Mouse (Mus musculus) stomach, embryonic 16.5 days (tissue): ENCODE data around the gene Gpr1. TPM values are rescaled to one million over a fixed set of nuclear protein-coding genes. Genes with fewer than 3 reads are reported as not detected.
A peak's percentile ranks its signal among the peaks of the same experiment; 100 is the strongest.

ENCODE experiments used
- ATAC-seq: fragments of 200-750 bp; cut with Nextera tagmentation; 2 replicates; pipeline ENCODE4 v1.8.0; 2017; ENCODE audit warnings: moderate number of reproducible peaks, moderate TSS enrichment; ENCODE audit not compliant: insufficient read depth, low FRiP score
- H3K27ac ChIP-seq: fragments of 300-500 bp; sonication (generic); 2 replicates; pipeline ENCODE4 v1.5.1; 2014; ENCODE audit warnings: low read length
- H3K27me3 ChIP-seq: fragments of 300-500 bp; sonication (generic); 2 replicates; pipeline ENCODE4 v1.6.1; 2014; ENCODE audit warnings: low read length, control low read depth, mixed read lengths; ENCODE audit not compliant: control insufficient read depth, insufficient read depth
- H3K36me3 ChIP-seq: fragments of 300-500 bp; sonication (generic); 2 replicates; pipeline ENCODE4 v1.6.1; 2014; ENCODE audit warnings: low read length; ENCODE audit not compliant: control insufficient read depth, insufficient read depth
- H3K4me1 ChIP-seq: fragments of 300-500 bp; sonication (generic); 2 replicates; pipeline ENCODE4 v1.6.1; 2014; ENCODE audit warnings: low read length, control low read depth, mixed read lengths; ENCODE audit not compliant: control insufficient read depth, insufficient read depth
- H3K4me2 ChIP-seq: fragments of 300-500 bp; sonication (generic); 2 replicates; pipeline ENCODE4 v1.6.1; 2014; ENCODE audit warnings: low read depth, low read length, mixed read lengths
- H3K4me3 ChIP-seq: fragments of 300-500 bp; sonication (generic); replicated peaks from 2 replicates; pipeline ENCODE4 v1.5.1; 2014; ENCODE audit warnings: mild to moderate bottlenecking, low read length
- H3K9ac ChIP-seq: fragments of 300-500 bp; sonication (generic); 2 replicates; pipeline ENCODE4 v1.6.1; 2014; ENCODE audit warnings: low read length
- H3K9me3 ChIP-seq: fragments of 300-500 bp; sonication (generic); replicated peaks from 2 replicates; pipeline ENCODE4 v1.6.1; 2016; ENCODE audit warnings: low read length, control low read depth; ENCODE audit not compliant: control insufficient read depth
- WGBS: fragments of 180-500 bp; shearing (Covaris S2); extraction: QIAGEN DNeasy Blood & Tissue Kit; methylation state at CpG from one replicate; pipeline ENCODE4 v1.1.7; 2014; 5-methylcytosine and 5-hydroxymethylcytosine counted together
- polyA plus RNA-seq: library from polyadenylated mRNA; unstranded; fragments of >200 nt; fragmentation: Nextera tagmentation; extraction: Ambion mirVana; gene quantifications from 2 replicates; pipeline ENCODE4 v1.2.1, GENCODE M21; 2015

The Gpr1 gene
- polyA plus RNA-seq, 1 experiment from 2014 or later: 0.26 TPM

GRCm38 (mm10) chr1:63237371-63237770 is 23.0 kb upstream of the Gpr1 start:
- Histone ChIP-seq H3K9ac (no peak overlapping the region), H3K4me2 (no peak overlapping the region), H3K36me3 (no peaks in the 10 kb centered on the region), H3K27me3 (no peaks in the 10 kb centered on the region), H3K4me1 (no peaks in the 10 kb centered on the region), H3K9me3 (no peaks in the 10 kb centered on the region), H3K4me3 (no peak overlapping the region), H3K27ac (no peak overlapping the region)
- 25% methylated on average over 5 of the region's 5 CpGs for WGBS
- ATAC-seq: no peak

GRCm38 (mm10) chr1:63227241-63227640 is 12.9 kb upstream of the Gpr1 start:
- no peaks in the 10 kb centered on the region for H3K9me3 ChIP-seq
- H3K27ac ChIP-seq: no peak overlapping the region
- H3K36me3 ChIP-seq: no peaks in the 10 kb centered on the region
- H3K27me3 ChIP-seq: no peaks in the 10 kb centered on the region
- H3K4me2 ChIP-seq: no peak overlapping the region
- WGBS: 75% methylated on average over 5 of the region's 5 CpGs
- H3K4me1 ChIP-seq: no peaks in the 10 kb centered on the region
- H3K4me3 ChIP-seq: no peak overlapping the region
- H3K9ac ChIP-seq: no peak overlapping the region
- ATAC-seq: no peak

GRCm38 (mm10) chr1:63225890-63226289 is 11.5 kb upstream of the Gpr1 start:
- Histone ChIP-seq H3K4me3 (no peak overlapping the region), H3K27me3 (no peaks in the 10 kb centered on the region), H3K36me3 (no peaks in the 10 kb centered on the region), H3K4me1 (no peaks in the 10 kb centered on the region), H3K9me3 (no peaks in the 10 kb centered on the region), H3K27ac (no peak overlapping the region), H3K9ac (no peak overlapping the region), H3K4me2 (no peak overlapping the region)
- ATAC-seq: no peak
- 18% methylated on average over 7 of the region's 7 CpGs for WGBS

- H3K9ac ChIP-seq: no peak overlapping the region
- no peaks in the 10 kb centered on the region for H3K36me3 ChIP-seq
- no peaks in the 10 kb centered on the region for H3K4me1 ChIP-seq
- H3K4me3 ChIP-seq: no peak overlapping the region
- ATAC-seq: no peak
- H3K27ac ChIP-seq: no peak overlapping the region
- H3K27me3 ChIP-seq: no peaks in the 10 kb centered on the region
- 61% methylated on average over 4 of the region's 4 CpGs for WGBS
- no peak overlapping the region for H3K4me2 ChIP-seq
- no peaks in the 10 kb centered on the region for H3K9me3 ChIP-seq
Measured at GRCm38 (mm10) chr1:63225009-63225408, 10.7 kb upstream of the Gpr1 start.

- H3K27me3 ChIP-seq: no peaks in the 10 kb centered on the region
- no peaks in the 10 kb centered on the region for H3K4me1 ChIP-seq
- no peaks in the 10 kb centered on the region for H3K9me3 ChIP-seq
- H3K36me3 ChIP-seq: no peaks in the 10 kb centered on the region
- WGBS: 93% methylated on average over 4 of the region's 4 CpGs
- H3K4me2 ChIP-seq: no peak overlapping the region
- no peak overlapping the region for H3K27ac ChIP-seq
- no peak overlapping the region for H3K4me3 ChIP-seq
- ATAC-seq: no peak
- no peak overlapping the region for H3K9ac ChIP-seq
Measured at GRCm38 (mm10) chr1:63219277-63219676, 4.9 kb upstream of the Gpr1 start.

- Histone ChIP-seq H3K9ac (no peak overlapping the region), H3K4me2 (no peak overlapping the region), H3K9me3 (no peaks in the 10 kb centered on the region), H3K4me1 (no peaks in the 10 kb centered on the region), H3K36me3 (no peaks in the 10 kb centered on the region), H3K27me3 (no peaks in the 10 kb centered on the region), H3K4me3 (no peak overlapping the region), H3K27ac (no peak overlapping the region)
- WGBS: 49% methylated on average over 7 of the region's 7 CpGs
- no peak for ATAC-seq
Measured at GRCm38 (mm10) chr1:63214631-63215030, 288 bp upstream of the Gpr1 start.

GRCm38 (mm10) chr1:63213478-63214270 is 669 bp downstream of the Gpr1 start:
- Histone ChIP-seq H3K4me3 (no peak overlapping the region), H3K4me1 (no peaks in the 10 kb centered on the region), H3K27me3 (no peaks in the 10 kb centered on the region), H3K27ac (no peak overlapping the region), H3K36me3 (no peaks in the 10 kb centered on the region), H3K9me3 (no peaks in the 10 kb centered on the region), H3K9ac (no peak overlapping the region), H3K4me2 (peak overlapping the region; percentile 18)
- no peak for ATAC-seq
- 28% methylated on average over 22 of the region's 22 CpGs for WGBS

GRCm38 (mm10) chr1:63209861-63210529 is 4.3 kb downstream of the Gpr1 start:
- no peak overlapping the region for H3K4me3 ChIP-seq
- H3K4me2 ChIP-seq: no peak overlapping the region
- no peaks in the 10 kb centered on the region for H3K9me3 ChIP-seq
- H3K4me1 ChIP-seq: no peaks in the 10 kb centered on the region
- H3K27ac ChIP-seq: no peak overlapping the region
- ATAC-seq: no peak
- no peaks in the 10 kb centered on the region for H3K36me3 ChIP-seq
- WGBS: 33% methylated on average over 6 of the region's 6 CpGs
- no peaks in the 10 kb centered on the region for H3K27me3 ChIP-seq
- no peak overlapping the region for H3K9ac ChIP-seq

- no peak for ATAC-seq
- no peaks in the 10 kb centered on the region for H3K9me3 ChIP-seq
- 72% methylated on average over 3 of the region's 3 CpGs for WGBS
- no peaks in the 10 kb centered on the region for H3K27me3 ChIP-seq
- no peak overlapping the region for H3K4me2 ChIP-seq
- no peak overlapping the region for H3K4me3 ChIP-seq
- no peaks in the 10 kb centered on the region for H3K36me3 ChIP-seq
- H3K4me1 ChIP-seq: no peaks in the 10 kb centered on the region
- no peak overlapping the region for H3K9ac ChIP-seq
- no peak overlapping the region for H3K27ac ChIP-seq
Measured at GRCm38 (mm10) chr1:63207607-63208006, 6.7 kb downstream of the Gpr1 start.
